Mouse (Mus musculus) kidney, postnatal 36 days (tissue): ENCODE data around the gene Rps6ka2.

ENCODE experiments used
- DNase-seq, 2 experiments: peaks; one replicate each; pipeline ENCODE4 v3.0.0; 2021 to 2022; ENCODE audit warnings: mixed read lengths in 2 of 2

Gene Rps6ka2

DNA sequence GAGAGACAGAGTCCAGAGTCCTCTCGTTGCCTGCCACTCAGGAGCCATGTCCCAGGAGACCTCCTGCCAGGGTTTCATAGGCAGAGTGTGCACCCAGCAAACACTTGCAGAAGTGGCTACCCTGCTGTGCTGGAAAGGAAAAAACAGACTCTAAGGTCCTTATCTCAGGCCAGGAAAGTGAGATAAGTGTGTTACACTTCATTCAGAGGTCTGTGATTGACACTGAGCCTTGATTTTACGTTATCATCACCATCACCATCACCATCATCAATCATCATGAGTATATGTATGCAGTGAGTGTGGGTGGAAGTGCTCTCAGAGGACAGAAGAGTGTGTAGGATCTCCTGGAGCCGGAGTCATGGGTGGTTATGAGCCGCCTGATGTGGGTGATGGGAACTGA, 51.4 kb downstream of the Rps6ka2 start:
- DNase-seq: no peak

DNA sequence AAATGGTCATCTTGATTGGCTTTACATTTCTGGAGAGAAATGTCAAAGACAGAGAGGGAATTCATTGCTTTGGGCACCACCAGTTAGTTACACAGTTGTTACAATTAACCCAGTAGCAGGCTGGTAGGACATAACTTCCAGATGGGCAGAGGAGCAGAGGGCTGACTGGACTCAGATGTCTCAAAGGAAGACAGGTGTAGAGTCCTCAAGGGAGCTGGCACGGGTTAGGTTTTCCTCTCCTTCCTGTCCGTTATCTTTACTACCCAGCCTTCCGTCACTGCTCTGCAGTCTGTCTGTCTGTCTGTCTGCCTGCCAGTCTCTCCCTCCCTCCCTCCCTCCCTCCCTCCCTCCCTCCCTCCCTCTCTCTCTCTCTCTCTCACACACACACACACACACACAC, 52.3 kb downstream of the Rps6ka2 start:
- DNase-seq: no peak

DNA sequence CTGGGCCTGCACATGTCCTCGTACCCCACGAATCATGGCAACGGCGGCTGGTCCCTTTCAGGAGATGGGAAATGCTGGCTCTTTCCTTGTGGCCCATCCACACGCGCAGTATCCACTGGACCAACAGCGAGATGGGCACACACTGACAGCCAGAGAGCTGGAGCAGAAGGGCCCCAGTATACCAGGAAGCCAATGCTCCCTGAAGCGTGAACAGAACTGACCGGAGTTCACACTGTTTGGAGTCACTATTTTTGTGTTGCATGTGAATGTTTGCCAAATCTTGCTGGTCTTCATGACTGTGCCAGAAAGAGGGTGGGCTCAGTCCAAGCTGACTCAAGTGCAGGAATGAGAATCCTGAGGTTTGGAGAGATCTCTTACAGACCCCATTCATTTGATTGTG, 58.6 kb downstream of the Rps6ka2 start:
- DNase-seq: peak; percentile 68 to 76

DNA sequence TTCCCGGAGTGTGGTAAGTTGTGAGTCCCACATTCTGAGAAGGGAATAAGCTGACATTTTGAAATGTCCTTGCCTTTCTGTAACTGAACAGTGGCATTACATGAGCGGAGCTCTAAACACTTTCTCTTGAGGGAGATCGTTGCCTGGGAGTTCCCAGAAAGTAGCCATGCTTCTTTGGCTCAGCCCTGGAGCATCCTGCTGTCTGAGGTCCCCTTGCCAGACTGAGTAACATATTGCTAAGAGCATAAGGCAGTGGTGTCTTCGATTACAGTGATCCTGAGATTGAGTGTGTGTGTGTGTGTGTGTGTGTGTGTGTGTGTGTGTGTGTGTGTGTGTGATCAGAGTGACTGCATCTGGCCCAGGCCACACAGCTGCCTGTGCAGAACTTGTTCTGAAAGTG, 61.4 kb downstream of the Rps6ka2 start:
- no peak for DNase-seq

DNA sequence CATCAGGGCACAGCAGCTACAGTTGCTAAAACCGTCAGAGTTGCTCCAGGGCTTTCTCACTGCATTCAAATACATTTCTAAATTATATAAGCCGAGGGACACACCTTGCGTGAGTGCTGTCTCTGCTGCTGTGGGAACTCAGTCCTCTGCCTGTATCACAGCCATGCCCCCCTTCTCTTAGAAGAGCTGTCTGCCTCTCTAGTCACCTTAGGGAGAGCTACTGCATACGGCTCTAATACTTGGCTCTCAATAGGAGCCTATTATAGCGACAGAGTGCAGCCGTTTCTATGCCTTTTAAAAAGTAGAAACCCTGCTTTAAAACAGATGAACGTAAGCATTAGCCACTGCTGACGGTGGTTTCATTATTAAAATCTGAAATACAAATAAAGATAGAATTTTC, 61.9 kb downstream of the Rps6ka2 start:
- DNase-seq: no peak

DNA sequence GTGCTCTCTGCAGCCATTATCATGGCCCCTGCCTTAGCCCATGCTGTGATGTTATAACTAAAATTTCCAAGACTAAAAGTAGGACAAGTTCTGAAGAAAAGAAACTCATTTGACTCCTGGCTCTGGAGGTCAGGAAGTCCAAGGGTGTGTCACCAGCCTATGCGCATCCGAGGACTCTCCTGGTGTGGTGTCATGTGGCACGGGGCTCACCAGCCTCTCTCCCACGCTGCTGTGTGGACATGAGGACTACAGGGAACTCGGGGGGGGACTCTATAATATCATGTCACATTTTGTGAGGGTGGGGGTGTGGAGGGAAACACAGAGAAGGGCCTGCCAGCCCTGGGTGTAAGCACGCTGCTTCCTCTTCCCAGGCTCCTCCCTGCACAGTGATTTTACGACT, 62.5 kb downstream of the Rps6ka2 start:
- DNase-seq: no peak

DNA sequence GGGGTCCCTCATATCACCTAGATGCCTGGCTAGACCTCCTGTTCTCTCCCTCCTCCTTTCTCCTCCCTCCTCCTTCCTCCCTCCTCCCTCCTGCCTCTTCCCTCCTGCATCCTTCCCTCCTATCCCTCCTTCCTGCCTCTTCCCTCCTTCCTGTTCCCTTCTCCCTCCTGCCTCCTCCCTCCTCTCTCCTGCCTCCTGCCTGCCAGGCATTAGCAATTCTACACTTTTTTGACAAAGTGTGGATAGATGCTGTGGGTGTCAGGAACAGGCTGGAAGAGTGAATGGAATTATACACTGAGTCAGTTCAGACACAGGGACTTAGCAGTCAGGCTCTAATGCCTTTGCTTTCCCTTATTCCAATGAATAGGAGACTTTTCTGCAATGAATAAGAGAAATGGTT, 63.3 kb downstream of the Rps6ka2 start:
- DNase-seq: no peak

DNA sequence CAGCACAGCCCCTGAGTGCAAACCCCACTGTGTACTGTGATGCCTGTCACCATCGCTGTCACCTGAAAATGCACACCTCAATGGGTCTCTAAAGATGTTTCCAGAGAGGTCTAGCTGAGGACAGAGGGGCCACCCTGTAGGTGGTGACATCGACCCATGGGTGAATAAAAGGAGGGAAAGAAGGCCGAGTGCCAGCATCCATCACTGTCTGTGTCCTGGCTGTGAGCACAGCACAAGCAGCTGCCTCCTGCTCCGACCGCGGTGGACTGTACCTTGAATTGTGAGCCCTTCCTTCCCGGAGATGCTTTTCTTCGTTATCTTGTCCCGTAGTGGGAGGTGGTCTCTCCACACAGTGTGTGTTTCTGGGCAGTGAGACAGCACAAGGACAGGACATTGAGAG, 67.8 kb downstream of the Rps6ka2 start:
- DNase-seq: no peak

DNA sequence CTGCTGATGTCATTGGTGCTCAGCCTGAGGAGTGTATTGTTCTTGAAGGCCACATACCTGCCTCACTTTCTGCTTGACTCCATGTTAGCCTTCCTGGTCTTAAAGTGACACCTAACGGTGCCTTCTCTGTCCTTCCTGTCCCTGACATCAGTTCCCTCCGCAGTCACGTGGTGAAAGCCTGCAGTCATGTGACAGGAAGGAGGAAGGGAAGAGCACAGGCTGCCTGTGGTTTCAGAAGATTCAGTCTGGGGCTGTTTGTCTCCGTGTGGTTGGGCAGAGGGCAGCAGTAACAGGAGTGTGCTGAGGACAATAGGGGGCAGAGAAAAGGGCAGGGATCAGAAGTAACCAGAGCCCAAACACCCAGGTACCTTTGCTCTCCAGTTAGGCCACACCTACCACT, 68.9 kb downstream of the Rps6ka2 start:
- DNase-seq: peak in 1 of 2 experiments; percentile 11

DNA sequence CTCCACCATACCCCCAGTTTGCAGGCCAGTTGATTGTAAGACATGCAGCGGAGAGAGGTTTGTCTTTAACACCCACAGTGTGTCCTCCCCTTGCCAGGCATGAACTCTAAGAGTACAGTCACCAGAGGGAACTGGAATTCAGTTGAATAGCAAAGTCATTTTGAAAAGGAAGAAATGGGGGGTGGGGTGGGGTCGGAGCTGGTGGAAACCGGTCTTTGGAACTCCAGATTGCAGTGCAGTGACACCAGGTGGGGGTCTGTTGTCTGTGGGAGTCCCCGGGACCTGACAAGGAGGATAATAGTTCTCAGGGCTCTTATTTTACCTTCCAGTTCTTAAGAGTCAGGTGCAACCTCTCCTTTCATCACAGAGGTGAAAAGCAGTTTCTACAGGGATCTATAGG, 70.6 kb downstream of the Rps6ka2 start:
- DNase-seq: no peak

DNA sequence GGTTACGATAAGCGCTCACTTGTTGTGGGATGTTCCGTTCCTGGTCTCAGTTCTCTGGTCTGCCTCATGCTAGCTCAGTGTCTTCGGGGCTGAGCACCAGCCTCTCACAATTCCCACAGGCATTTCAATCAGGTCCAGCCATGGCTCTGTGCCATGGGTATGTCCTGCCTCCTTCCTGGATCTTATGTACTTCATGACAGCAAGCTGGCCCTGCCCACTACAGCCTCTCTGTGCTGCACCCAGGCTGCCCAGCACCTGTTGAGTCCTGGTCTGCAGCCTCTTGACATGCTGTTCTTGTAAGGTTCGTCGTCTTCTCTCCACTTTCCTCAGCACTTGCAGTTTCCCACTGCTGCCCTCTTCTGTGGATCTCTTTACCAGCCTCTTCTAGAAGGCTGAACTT, 75.2 kb downstream of the Rps6ka2 start:
- DNase-seq: peak; percentile 33 to 49

DNA sequence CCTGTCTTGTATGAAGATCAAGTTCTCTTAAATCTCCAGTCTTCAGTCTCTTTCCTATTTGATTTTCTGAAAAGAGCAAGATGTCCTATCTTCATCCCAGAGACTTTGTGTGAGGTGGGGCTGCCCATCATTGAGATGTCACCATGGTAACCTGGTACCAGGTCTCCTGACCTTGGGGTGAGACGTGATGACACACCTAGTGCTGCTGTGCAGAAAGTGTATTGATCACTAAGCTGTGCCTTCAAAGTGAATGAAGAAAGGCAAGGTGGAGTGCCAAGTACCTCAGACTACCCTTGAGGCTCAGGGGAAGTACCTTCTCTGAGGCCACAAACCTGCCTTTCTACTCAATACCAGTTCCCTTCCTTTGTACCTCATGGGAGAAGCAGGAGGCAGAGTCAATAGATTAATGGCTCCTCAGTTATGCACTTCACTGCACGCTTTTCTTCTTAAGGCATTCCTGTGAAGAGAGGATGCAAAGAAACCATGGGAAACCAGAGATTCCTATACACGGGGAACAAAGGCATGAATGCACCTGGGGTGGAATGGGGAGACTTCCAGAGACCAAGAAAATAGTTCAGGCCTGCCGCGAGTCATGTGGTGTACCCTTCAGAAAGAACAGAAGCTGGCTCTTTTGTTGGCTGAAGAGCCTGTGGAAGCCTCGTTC, 77.1 kb downstream of the Rps6ka2 start:
- DNase-seq: no peak

DNA sequence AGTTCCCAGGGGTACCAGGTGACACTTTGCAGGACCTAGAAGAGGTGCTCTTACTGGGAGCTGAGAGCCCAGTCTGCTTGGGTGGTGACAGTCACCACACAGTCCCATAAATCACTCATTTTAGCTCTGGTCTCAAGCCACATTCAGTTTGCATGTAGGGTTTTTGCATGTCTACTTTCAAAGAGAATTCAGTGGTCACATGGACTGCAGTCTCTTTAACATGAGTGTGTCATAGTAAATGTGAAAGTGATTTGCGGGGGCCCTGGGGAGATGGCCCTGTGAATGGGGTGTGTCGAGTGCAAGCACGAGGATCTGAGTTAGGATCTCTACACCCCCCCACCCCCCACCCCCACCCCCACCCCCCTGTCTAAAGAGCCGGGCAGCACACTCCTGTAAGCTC, 80.5 kb downstream of the Rps6ka2 start:
- DNase-seq: no peak

DNA sequence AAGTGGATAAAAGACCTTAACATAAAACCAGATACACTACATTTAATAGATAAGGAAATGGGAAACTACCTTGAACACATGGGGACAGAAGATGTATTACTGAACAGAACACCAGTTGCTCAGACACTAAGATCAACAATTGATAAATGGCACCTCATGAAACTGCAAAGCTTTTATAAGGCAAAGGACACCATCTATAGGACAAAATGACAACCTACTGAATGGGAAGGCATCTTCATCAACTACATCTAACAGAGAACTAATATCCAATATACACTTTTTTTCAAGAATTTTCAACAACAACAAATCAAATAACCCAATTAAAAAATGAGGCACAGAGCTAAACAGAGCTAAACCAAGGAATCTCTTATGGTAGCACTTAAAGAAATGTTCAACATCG, 87.3 kb downstream of the Rps6ka2 start:
- DNase-seq: no peak

DNA sequence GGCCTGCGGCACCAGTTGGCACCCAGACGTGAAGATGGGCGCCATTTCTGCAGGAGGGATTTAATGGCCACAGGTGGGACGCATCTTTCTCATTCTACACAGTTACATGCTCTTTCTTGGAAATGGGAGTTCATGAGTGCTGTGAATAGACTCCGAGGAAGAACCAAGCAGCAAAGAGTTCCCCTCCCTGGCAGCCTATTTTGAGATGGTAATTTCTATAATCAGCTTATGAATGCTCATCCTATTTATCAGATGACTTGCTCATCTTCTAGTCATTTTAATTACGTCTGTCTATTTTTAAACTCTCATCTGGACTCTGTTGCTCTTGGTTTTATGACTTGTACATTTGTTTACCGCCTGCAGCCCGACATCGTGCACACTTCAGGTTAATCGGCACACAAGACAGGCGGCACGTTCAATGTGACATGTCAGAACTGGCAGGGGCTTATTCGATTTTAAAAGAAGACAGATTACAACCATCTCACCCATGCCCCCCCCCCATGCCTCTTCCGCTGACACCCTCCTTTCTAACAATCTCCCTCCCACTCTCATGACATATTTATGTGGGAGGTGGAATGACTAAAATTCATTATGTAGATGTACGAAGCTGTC, 88.9 kb downstream of the Rps6ka2 start:
- DNase-seq: no peak

DNA sequence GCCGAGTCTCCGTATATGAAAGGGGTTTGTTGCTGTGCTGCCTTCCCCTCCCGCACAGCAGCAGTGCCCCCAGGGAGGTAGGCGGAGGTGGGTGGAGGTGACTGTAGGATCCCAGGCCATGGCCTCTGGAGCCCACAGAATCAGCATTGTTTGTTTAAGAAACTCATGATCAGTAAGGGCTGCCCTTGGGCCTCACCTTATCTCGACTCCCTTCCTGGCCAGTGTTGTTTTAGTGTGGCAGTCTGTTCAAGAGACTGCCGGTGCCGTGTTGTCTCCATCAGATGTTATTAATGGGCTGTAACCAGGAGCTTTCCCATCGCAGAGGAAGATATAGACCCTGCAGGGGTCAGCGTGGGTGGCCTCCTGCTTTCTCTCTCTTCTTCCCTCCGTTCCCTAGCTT, 90.4 kb downstream of the Rps6ka2 start:
- DNase-seq: no peak

DNA sequence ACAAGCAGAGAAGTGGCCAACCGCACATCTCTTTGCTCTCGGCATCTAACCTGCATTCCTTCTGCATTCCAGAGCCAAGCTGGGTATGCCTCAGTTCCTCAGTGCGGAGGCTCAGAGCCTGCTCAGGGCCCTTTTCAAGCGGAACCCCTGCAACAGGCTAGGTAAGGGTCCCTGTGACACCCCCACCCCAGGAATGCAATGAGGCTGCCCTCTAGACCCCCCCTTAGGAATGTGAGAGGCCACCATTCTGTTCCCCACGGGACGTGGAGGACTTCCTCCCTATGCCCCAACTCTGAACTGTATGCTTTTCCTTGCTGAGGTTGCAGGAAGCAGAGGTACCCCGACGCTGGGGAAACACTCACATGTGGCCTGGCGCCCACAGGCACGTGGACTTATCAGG, 92.1 kb downstream of the Rps6ka2 start:
- DNase-seq: no peak

DNA sequence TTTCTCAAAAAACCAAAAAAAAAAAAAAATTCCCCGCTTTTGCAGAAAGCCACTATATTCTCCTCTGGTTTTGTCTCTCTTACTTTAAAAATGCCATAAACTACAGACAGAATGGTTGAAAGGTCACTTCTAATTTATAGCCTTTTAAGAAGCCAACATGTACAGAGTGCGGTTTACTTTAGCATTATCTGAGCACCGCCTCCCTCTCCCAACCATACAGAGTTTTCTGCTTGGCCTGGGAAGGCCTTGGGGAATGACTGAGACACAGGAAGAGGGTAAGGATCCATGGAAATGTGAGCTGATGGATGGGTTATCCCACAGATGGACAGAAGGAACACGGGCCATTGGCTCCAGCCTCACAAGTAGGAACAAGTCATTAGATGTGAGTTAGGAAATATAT, 92.7 kb downstream of the Rps6ka2 start:
- no peak for DNase-seq

DNA sequence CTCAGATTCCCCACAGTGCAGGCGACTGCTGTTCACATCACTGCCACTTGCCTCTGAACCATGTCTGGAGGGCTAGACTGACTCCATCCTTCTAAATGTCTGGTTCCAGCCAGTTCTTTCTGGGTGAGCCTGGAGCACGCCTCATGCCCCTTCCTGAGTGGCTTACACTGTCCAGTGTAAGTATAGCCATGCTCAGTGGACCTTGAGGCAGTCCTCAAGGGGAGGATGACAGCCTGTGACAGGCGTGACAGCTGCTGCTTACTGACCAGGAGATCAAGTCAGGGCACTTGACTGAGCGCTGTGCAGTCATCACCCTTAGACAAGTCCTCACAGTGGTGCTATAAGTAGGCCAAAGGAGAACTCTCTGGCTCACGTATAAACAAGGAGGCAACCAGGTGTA, 94.7 kb downstream of the Rps6ka2 start:
- DNase-seq: no peak

DNA sequence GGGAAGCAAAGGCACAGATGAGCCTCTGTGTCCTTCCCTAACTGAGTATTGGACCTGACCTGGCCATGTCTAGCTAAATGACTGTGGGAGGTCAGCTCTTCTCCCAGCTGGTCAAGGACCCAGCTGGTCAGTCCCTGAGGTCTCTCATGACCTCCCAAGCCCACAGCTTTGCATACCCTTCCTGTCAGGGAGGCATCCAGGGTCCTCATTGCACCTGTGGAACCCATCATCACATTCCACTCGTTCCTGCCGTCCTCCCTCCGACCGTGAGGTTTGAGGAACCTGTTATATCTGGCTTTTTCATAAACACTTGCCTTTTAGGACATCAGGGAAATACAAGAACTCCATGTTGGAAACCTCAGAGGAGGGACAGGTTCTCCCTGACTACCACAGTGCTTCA, 95.4 kb downstream of the Rps6ka2 start:
- no peak for DNase-seq

DNA sequence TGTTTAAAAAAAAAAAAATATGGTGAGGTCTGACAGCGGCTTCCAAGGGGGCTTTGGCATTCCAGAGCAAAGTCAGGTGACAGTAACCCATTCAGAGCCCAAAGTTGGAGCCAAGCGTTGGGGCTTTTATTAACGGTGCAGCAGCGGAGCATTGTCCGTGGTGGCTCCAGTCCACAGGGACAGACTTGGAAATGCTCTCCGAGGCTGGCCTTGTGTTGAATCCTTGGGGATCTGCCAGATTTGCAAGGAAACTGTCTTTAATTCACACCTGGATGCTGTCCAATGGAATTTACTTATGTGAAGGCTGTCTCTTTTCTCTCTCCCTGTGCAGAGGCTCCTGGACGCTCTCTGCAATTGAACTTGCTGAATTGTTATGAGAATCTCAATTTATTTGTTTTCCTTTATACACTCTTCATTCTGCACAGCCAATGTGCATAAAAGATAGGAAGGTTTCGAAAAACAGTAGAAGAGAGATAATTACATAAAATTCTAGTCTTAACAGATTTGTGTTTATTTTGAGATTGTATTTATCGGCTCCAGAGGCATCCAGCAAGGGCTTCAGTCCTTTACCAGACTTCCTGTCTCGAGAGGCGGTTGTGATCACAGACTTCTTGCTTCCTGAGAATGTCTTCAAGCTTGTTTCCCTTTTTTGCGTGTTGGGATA, 95.9 kb downstream of the Rps6ka2 start:
- DNase-seq: peak in 1 of 2 experiments; percentile 18

DNA sequence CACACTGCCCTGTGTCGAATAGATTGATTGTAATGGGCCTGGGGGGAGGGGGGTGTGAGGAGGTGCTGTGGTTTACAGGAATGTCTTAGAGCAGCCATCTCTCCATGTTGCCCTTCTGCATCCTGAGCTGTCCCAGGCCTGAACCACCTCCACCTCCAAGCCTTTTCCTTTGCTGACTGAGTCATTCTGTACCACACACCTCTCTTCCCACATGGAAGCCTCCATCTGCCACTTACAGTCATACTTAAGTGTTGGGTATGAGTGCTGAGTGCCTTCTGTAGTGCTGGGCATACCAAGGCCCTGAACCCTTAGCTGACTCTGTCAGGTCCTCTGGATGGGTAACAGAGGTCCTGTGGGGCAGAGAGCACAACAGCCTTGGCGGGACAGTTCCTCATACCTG, 97.9 kb downstream of the Rps6ka2 start:
- no peak for DNase-seq

DNA sequence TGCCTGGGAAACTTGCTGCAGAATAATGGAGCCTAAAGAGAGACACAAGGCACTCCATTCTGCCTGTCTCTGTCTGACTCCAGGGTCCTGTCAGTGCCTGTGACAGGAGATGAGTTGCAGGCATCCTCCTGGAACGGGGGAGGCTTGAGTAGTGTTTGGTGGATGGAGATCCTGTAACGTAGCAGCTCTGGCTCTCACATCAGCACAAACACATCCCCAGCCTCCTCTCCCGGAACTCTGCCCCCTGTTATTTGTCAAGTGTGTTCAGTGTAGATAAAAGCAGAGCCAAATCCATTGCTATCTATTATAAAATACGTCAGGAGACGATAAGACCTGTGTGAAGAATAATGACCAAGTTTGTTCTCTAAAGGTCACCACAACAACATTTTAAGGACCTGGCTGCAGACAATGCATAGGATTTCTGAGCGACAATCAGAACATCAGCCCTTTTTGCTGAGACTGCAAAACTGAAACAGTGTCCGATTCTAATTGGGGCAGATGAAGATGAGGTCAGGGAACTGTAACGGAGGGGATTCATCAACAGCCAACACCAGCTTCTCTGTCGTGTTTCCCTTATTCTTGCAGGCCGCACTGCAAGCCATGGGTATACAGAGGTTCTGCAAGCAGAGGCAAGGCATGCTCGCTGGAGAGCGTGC, 99.4 kb downstream of the Rps6ka2 start:
- no peak for DNase-seq

DNA sequence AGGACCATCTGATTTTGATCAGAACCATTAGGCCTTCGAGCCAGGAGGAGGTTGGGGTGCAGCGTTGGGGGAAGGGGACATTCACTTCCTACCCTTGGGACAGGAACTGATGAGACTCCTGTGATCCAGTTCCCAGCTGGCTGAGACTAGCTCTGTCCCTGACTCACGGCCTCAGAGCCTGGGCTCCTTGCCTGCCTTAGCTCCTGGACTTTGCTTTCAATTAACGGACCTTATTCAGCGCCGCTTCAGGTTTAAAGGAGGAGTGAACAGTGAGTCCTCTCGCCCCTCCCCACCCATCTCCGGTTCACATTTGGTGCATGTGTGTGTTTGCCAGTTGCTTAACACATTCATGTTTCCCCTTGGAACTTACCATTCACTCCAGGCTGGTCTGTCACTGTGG, 100.6 kb downstream of the Rps6ka2 start:
- peak; percentile 77 to 88 for DNase-seq
